Mouse (Mus musculus): Measurements from ENCODE around the gene Clip3. TPM values are rescaled to one million over a fixed set of nuclear protein-coding genes. Genes with fewer than 3 reads are reported as not detected.

Clip3 gene
- polyA plus RNA-seq (2014; fragmentation: Nextera tagmentation; extraction: Ambion mirVana), result 31.1 and 41.9 TPM in 2 replicates

- Histone ChIP-seq H3K9ac (peak within 1 kb of the TSS; percentile 70), H3K4me2 (peak within 1 kb of the TSS; percentile 68), H3K36me3 (ENCODE audit: insufficient read depth) (peaks cover 13% of the 10 kb centered on the region; the same call in 1 of the 2 replicates), H3K27me3 (ENCODE audit: insufficient read depth, low read length) (no peaks in the 10 kb centered on the region), H3K9me3 (ENCODE audit: low read depth, low read length) (no peaks in the 10 kb centered on the region), H3K27ac (ENCODE audit: low read depth) (peak within 1 kb of the TSS; percentile 38), H3K4me3 (ENCODE audit: low read depth, low read length) (peak within 1 kb of the TSS; percentile 60), H3K4me1 (ENCODE audit: insufficient read depth) (peaks cover 5% of the 10 kb centered on the region; the same call in 1 of the 2 replicates)
- ATAC-seq (ENCODE audit: insufficient read depth), result peak; percentile 80
- peak; percentile 86 for DNase-seq
- 6% methylated on average over 35 of the region's 35 CpGs for WGBS
- no peak for TF ChIP-seq CTCF (IDR thresholded peaks at IDR 0.05; ENCODE audit: low read depth)
These were observed at the start of gene Clip3 for GRCm38 (mm10) chr7:30291215-30292131. Clip3 (plus strand) TSS chr7:30291728.

GRCm38 (mm10) chr7:30251956-30252954 lies 39.3 kb upstream of the Clip3 start:
- no peaks in the 10 kb centered on the region for H3K9me3 ChIP-seq (ENCODE audit: low read depth, low read length)
- H3K4me2 ChIP-seq, result no peak overlapping the region
- no peak overlapping the region for H3K9ac ChIP-seq
- ATAC-seq (ENCODE audit: insufficient read depth) (no peak), DNase-seq (no peak)
- H3K4me3 ChIP-seq (ENCODE audit: low read depth, low read length), result no peak overlapping the region
- no peak for TF ChIP-seq CTCF (IDR thresholded peaks at IDR 0.05; ENCODE audit: low read depth)
- H3K27me3 ChIP-seq (ENCODE audit: insufficient read depth, low read length), result no peaks in the 10 kb centered on the region
- H3K36me3 ChIP-seq (ENCODE audit: insufficient read depth), result peaks cover 38% of the 10 kb centered on the region; the same call in 1 of the 2 replicates
- no peaks in the 10 kb centered on the region for H3K4me1 ChIP-seq (ENCODE audit: insufficient read depth)
- 72% methylated on average over 12 of the region's 12 CpGs for WGBS
- no peak overlapping the region for H3K27ac ChIP-seq (ENCODE audit: low read depth)

GRCm38 (mm10) chr7:30265041-30265440 lies 26.5 kb upstream of the Clip3 start:
- Histone ChIP-seq H3K36me3 (ENCODE audit: insufficient read depth) (peaks cover 63% of the 10 kb centered on the region), H3K4me2 (no peak overlapping the region), H3K9me3 (ENCODE audit: low read depth, low read length) (no peaks in the 10 kb centered on the region), H3K9ac (no peak overlapping the region), H3K4me1 (ENCODE audit: insufficient read depth) (no peaks in the 10 kb centered on the region), H3K4me3 (ENCODE audit: low read depth, low read length) (no peak overlapping the region), H3K27me3 (ENCODE audit: insufficient read depth, low read length) (no peaks in the 10 kb centered on the region), H3K27ac (ENCODE audit: low read depth) (no peak overlapping the region)
- DNase-seq (no peak), ATAC-seq (ENCODE audit: insufficient read depth) (no peak)
- no peak for TF ChIP-seq CTCF (IDR thresholded peaks at IDR 0.05; ENCODE audit: low read depth)
- 65% methylated on average over 2 of the region's 2 CpGs for WGBS

- Histone ChIP-seq H3K4me2 (no peak overlapping the region), H3K27ac (ENCODE audit: low read depth) (no peak overlapping the region), H3K27me3 (ENCODE audit: insufficient read depth, low read length) (no peaks in the 10 kb centered on the region), H3K4me1 (ENCODE audit: insufficient read depth) (no peaks in the 10 kb centered on the region), H3K9me3 (ENCODE audit: low read depth, low read length) (no peaks in the 10 kb centered on the region), H3K4me3 (ENCODE audit: low read depth, low read length) (no peak overlapping the region), H3K9ac (no peak overlapping the region), H3K36me3 (ENCODE audit: insufficient read depth) (peaks cover 62% of the 10 kb centered on the region)
- TF ChIP-seq CTCF (IDR thresholded peaks at IDR 0.05; ENCODE audit: low read depth), result no peak
- 95% methylated on average over 5 of the region's 5 CpGs for WGBS
- DNase-seq, result no peak
- ATAC-seq (ENCODE audit: insufficient read depth), result no peak
These were observed 26.0 kb upstream of the Clip3 start for GRCm38 (mm10) chr7:30265531-30265930.

GRCm38 (mm10) chr7:30265935-30266334 lies 25.6 kb upstream of the Clip3 start:
- no peak for TF ChIP-seq CTCF (IDR thresholded peaks at IDR 0.05; ENCODE audit: low read depth)
- Histone ChIP-seq H3K36me3 (ENCODE audit: insufficient read depth) (peaks cover 60% of the 10 kb centered on the region), H3K27me3 (ENCODE audit: insufficient read depth, low read length) (no peaks in the 10 kb centered on the region), H3K4me3 (ENCODE audit: low read depth, low read length) (no peak overlapping the region), H3K4me1 (ENCODE audit: insufficient read depth) (no peaks in the 10 kb centered on the region), H3K9me3 (ENCODE audit: low read depth, low read length) (no peaks in the 10 kb centered on the region), H3K4me2 (no peak overlapping the region), H3K27ac (ENCODE audit: low read depth) (no peak overlapping the region), H3K9ac (no peak overlapping the region)
- DNase-seq (no peak), ATAC-seq (ENCODE audit: insufficient read depth) (no peak)
- WGBS, result 88% methylated on average over 7 of the region's 7 CpGs

- no peak for TF ChIP-seq CTCF (IDR thresholded peaks at IDR 0.05; ENCODE audit: low read depth)
- DNase-seq (no peak), ATAC-seq (ENCODE audit: insufficient read depth) (no peak)
- no peak overlapping the region for H3K27ac ChIP-seq (ENCODE audit: low read depth)
- no peak overlapping the region for H3K9ac ChIP-seq
- H3K36me3 ChIP-seq (ENCODE audit: insufficient read depth), result peaks cover 58% of the 10 kb centered on the region
- H3K4me3 ChIP-seq (ENCODE audit: low read depth, low read length), result no peak overlapping the region
- no peaks in the 10 kb centered on the region for H3K9me3 ChIP-seq (ENCODE audit: low read depth, low read length)
- H3K4me1 ChIP-seq (ENCODE audit: insufficient read depth), result no peaks in the 10 kb centered on the region
- no peaks in the 10 kb centered on the region for H3K27me3 ChIP-seq (ENCODE audit: insufficient read depth, low read length)
- H3K4me2 ChIP-seq, result no peak overlapping the region
- WGBS, result 72% methylated on average over 3 of the region's 3 CpGs
These were observed 24.7 kb upstream of the Clip3 start for GRCm38 (mm10) chr7:30266780-30267179.
